Mouse (Mus musculus): ENCODE results near the gene Pabpc1l. TPM values are rescaled to one million over a fixed set of nuclear protein-coding genes. Genes with fewer than 3 reads are reported as not detected.

Gene Pabpc1l
- total and polyA plus RNA-seq, 3 experiments = 0.32 to 0.90 (median 0.63) TPM

- Histone ChIP-seq H3K4me3 (no peak overlapping the region), H3K36me3 (ENCODE audit: control insufficient read depth, insufficient read depth, low read length) (no peaks in the 10 kb centered on the region), H3K27ac (no peak overlapping the region), H3K4me1 (ENCODE audit: control insufficient read depth, insufficient read depth, low read length) (no peaks in the 10 kb centered on the region), H3K9ac (ENCODE audit: low read depth, low read length) (no peak overlapping the region), H3K27me3 (ENCODE audit: control insufficient read depth, insufficient read depth, low read length) (no peaks in the 10 kb centered on the region), H3K79me2 (replicated peaks; ENCODE audit: control insufficient read depth, insufficient read depth, low read length) (no peaks in the 10 kb centered on the region)
- no peak for TF ChIP-seq CTCF (IDR thresholded peaks at IDR 0.05)
- no peak for TF ChIP-seq POLR2A (IDR thresholded peaks at IDR 0.05; ENCODE audit: insufficient read depth, low read depth, low read length)
- no peak for TF ChIP-seq EP300 (IDR thresholded peaks at IDR 0.05; ENCODE audit: insufficient read depth, low read depth, low read length)
- intact Hi-C loops (cut with DNase I) = no loop called here
- no peak for DNase-seq
- 45% methylated on average over 10 of the region's 10 CpGs for WGBS
Measured at GRCm38 (mm10) chr2:164036520-164037019, 11.3 kb downstream of the Pabpc1l start.

- H3K79me2 ChIP-seq (replicated peaks; ENCODE audit: control insufficient read depth, insufficient read depth, low read length) = no peaks in the 10 kb centered on the region
- H3K4me3 ChIP-seq = no peak overlapping the region
- intact Hi-C loops (cut with DNase I) = no loop called here
- H3K36me3 ChIP-seq (ENCODE audit: control insufficient read depth, insufficient read depth, low read length) = no peaks in the 10 kb centered on the region
- no peak overlapping the region for H3K9ac ChIP-seq (ENCODE audit: low read depth, low read length)
- H3K27me3 ChIP-seq (ENCODE audit: control insufficient read depth, insufficient read depth, low read length) = no peaks in the 10 kb centered on the region
- WGBS = 96% methylated on average over 1 of the region's 1 CpGs
- no peak for DNase-seq
- TF ChIP-seq CTCF (IDR thresholded peaks at IDR 0.05) = no peak
- no peak for TF ChIP-seq EP300 (IDR thresholded peaks at IDR 0.05; ENCODE audit: insufficient read depth, low read depth, low read length)
- TF ChIP-seq POLR2A (IDR thresholded peaks at IDR 0.05; ENCODE audit: insufficient read depth, low read depth, low read length) = no peak
- H3K27ac ChIP-seq = no peak overlapping the region
- H3K4me1 ChIP-seq (ENCODE audit: control insufficient read depth, insufficient read depth, low read length) = no peaks in the 10 kb centered on the region
Measured at GRCm38 (mm10) chr2:164038407-164039028, 13.3 kb downstream of the Pabpc1l start.

- H3K4me3 ChIP-seq = no peak overlapping the region
- TF ChIP-seq EP300 (IDR thresholded peaks at IDR 0.05; ENCODE audit: insufficient read depth, low read depth, low read length) (no peak), CTCF (IDR thresholded peaks at IDR 0.05) (no peak), POLR2A (IDR thresholded peaks at IDR 0.05; ENCODE audit: insufficient read depth, low read depth, low read length) (no peak)
- no peaks in the 10 kb centered on the region for H3K27me3 ChIP-seq (ENCODE audit: control insufficient read depth, insufficient read depth, low read length)
- intact Hi-C loops (cut with DNase I) = no loop called here
- H3K79me2 ChIP-seq (replicated peaks; ENCODE audit: control insufficient read depth, insufficient read depth, low read length) = no peaks in the 10 kb centered on the region
- no peaks in the 10 kb centered on the region for H3K36me3 ChIP-seq (ENCODE audit: control insufficient read depth, insufficient read depth, low read length)
- no peaks in the 10 kb centered on the region for H3K4me1 ChIP-seq (ENCODE audit: control insufficient read depth, insufficient read depth, low read length)
- no peak for DNase-seq
- H3K27ac ChIP-seq = no peak overlapping the region
- H3K9ac ChIP-seq (ENCODE audit: low read depth, low read length) = no peak overlapping the region
- WGBS = 91% methylated on average over 6 of the region's 6 CpGs
Measured at GRCm38 (mm10) chr2:164040949-164041348, 15.7 kb downstream of the Pabpc1l start.

- H3K9ac ChIP-seq (ENCODE audit: low read depth, low read length) = no peak overlapping the region
- intact Hi-C loops (cut with DNase I) = no loop called here
- WGBS = 80% methylated on average over 2 of the region's 2 CpGs
Measured at GRCm38 (mm10) chr2:164041523-164041922, 16.3 kb downstream of the Pabpc1l start.

GRCm38 (mm10) chr2:164047197-164047690 is 22.0 kb downstream of the Pabpc1l start:
- H3K9ac ChIP-seq (ENCODE audit: low read depth, low read length) = peak overlapping the region; percentile 3; the same call in 1 of the 2 replicates
- peak; percentile 27 to 31 for DNase-seq

More at GRCm38 (mm10) chr2:164041523-164041922, 16.3 kb downstream of the Pabpc1l start:
- no peaks in the 10 kb centered on the region for H3K36me3 ChIP-seq (ENCODE audit: control insufficient read depth, insufficient read depth, low read length)
- no peaks in the 10 kb centered on the region for H3K27me3 ChIP-seq (ENCODE audit: control insufficient read depth, insufficient read depth, low read length)
- TF ChIP-seq CTCF (IDR thresholded peaks at IDR 0.05) = no peak
- no peak for TF ChIP-seq POLR2A (IDR thresholded peaks at IDR 0.05; ENCODE audit: insufficient read depth, low read depth, low read length)
- TF ChIP-seq EP300 (IDR thresholded peaks at IDR 0.05; ENCODE audit: insufficient read depth, low read depth, low read length) = no peak
- H3K4me1 ChIP-seq (ENCODE audit: control insufficient read depth, insufficient read depth, low read length) = no peaks in the 10 kb centered on the region
- no peak overlapping the region for H3K4me3 ChIP-seq
- no peaks in the 10 kb centered on the region for H3K79me2 ChIP-seq (replicated peaks; ENCODE audit: control insufficient read depth, insufficient read depth, low read length)
- no peak for DNase-seq
- H3K27ac ChIP-seq = no peak overlapping the region

GRCm38 (mm10) chr2:164053767-164054166 is 28.5 kb downstream of the Pabpc1l start:
- TF ChIP-seq EP300 (IDR thresholded peaks at IDR 0.05; ENCODE audit: insufficient read depth, low read depth, low read length) (peak; percentile 77; the same call in 1 of the 2 replicates), CTCF (IDR thresholded peaks at IDR 0.05) (no peak)
- peak; percentile 53 to 74 for DNase-seq
- Histone ChIP-seq H3K9ac (ENCODE audit: low read depth, low read length) (no peak overlapping the region), H3K4me1 (ENCODE audit: control insufficient read depth, insufficient read depth, low read length) (no peaks in the 10 kb centered on the region), H3K27ac (peak overlapping the region; percentile 61), H3K36me3 (ENCODE audit: control insufficient read depth, insufficient read depth, low read length) (no peaks in the 10 kb centered on the region), H3K79me2 (replicated peaks; ENCODE audit: control insufficient read depth, insufficient read depth, low read length) (no peaks in the 10 kb centered on the region), H3K27me3 (ENCODE audit: control insufficient read depth, insufficient read depth, low read length) (no peaks in the 10 kb centered on the region), H3K4me3 (no peak overlapping the region)
- 46% methylated on average over 8 of the region's 8 CpGs for WGBS
- intact Hi-C loops (cut with DNase I) = no loop called here

More at GRCm38 (mm10) chr2:164047197-164047690, 22.0 kb downstream of the Pabpc1l start:
- Histone ChIP-seq H3K27ac (no peak overlapping the region), H3K36me3 (ENCODE audit: control insufficient read depth, insufficient read depth, low read length) (no peaks in the 10 kb centered on the region), H3K79me2 (replicated peaks; ENCODE audit: control insufficient read depth, insufficient read depth, low read length) (no peaks in the 10 kb centered on the region), H3K4me1 (ENCODE audit: control insufficient read depth, insufficient read depth, low read length) (peaks cover 3% of the 10 kb centered on the region), H3K4me3 (no peak overlapping the region; the same call in 1 of the 2 replicates), H3K27me3 (ENCODE audit: control insufficient read depth, insufficient read depth, low read length) (no peaks in the 10 kb centered on the region)
- intact Hi-C loops (cut with DNase I) = no loop called here
- TF ChIP-seq EP300 (IDR thresholded peaks at IDR 0.05; ENCODE audit: insufficient read depth, low read depth, low read length) = no peak
- no peak for TF ChIP-seq POLR2A (IDR thresholded peaks at IDR 0.05; ENCODE audit: insufficient read depth, low read depth, low read length)
- no peak for TF ChIP-seq CTCF (IDR thresholded peaks at IDR 0.05)
- WGBS = 8% methylated on average over 15 of the region's 16 CpGs

All from heart, adult 2 months (tissue).